Mouse (Mus musculus): Measurements from ENCODE around the gene Gas7.

GRCm38 (mm10) chr11:67561631-67562030, 106.4 kb downstream of the Gas7 start:
- TF ChIP-seq EP300 (IDR thresholded peaks at IDR 0.05; ENCODE audit: low read depth): no peak
- no peak for TF ChIP-seq CTCF (IDR thresholded peaks at IDR 0.05; ENCODE audit: low read depth)
